Mouse (Mus musculus): ENCODE measurements around the gene Scn9a. TPM values are rescaled to one million over a fixed set of nuclear protein-coding genes. Genes with fewer than 3 reads are reported as not detected.

Scn9a gene
- polyA plus RNA-seq, 1 experiment from 2014 or later = 2.9 TPM

DNA sequence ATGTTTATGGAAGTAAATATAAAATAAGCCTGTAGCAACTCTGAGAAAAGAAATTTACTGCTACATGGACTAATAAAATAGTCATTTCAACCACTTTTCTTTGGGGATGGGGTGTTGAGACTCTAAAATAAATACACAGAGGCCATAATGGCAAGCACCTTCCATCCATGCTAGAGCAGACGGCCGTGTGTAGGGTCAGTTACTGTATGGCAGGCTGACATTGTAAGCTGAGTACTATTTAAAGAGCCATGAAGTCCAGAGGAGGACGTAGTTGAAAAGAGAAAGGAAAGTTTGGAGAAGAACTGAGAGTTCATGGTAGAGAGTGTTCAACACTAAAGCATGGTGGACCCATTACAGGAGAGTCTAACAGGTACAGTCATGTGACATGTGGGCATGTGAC is 86.5 kb downstream of the Scn9a start:
- WGBS = 81% methylated on average over 3 of the region's 3 CpGs

DNA sequence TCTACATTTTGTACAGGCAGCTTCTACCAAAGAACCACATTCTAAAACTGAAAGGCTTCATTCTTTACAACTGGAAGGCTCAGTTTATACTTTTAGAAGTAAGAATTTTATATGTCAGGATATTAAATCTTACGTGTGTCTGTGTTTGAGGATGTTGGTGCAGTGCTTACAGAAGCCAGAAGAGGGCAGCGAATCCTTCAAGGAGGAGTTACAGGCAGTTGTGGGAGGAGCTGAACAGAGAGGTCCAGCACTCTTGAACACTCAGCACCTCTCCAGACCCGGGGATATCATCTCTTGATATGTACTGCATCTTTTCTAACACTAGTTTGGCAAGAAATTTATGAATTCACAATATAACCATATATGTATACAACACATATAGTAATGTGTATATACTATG is 114.8 kb downstream of the Scn9a start:
- no peaks in the 10 kb centered on the region for H3K36me3 ChIP-seq
- H3K9me3 ChIP-seq (replicated peaks) = no peaks in the 10 kb centered on the region
- no peak overlapping the region for H3K9ac ChIP-seq
- H3K4me2 ChIP-seq (replicated peaks) = no peak overlapping the region
- no peak overlapping the region for H3K4me3 ChIP-seq (replicated peaks)
- no peaks in the 10 kb centered on the region for H3K27me3 ChIP-seq
- H3K27ac ChIP-seq (replicated peaks) = no peak overlapping the region
- no peaks in the 10 kb centered on the region for H3K4me1 ChIP-seq
- WGBS = 59% methylated on average over 3 of the region's 3 CpGs
- no peak for ATAC-seq (ENCODE audit: insufficient number of reproducible peaks, low FRiP score, low TSS enrichment, low read depth)

More for the DNA sequence above, 86.5 kb downstream of the Scn9a start:
- Histone ChIP-seq H3K4me1 (no peaks in the 10 kb centered on the region), H3K9ac (no peak overlapping the region), H3K27ac (replicated peaks) (no peak overlapping the region), H3K9me3 (replicated peaks) (no peaks in the 10 kb centered on the region), H3K4me3 (replicated peaks) (no peak overlapping the region), H3K36me3 (no peaks in the 10 kb centered on the region), H3K27me3 (no peaks in the 10 kb centered on the region), H3K4me2 (replicated peaks) (no peak overlapping the region)
- no peak for ATAC-seq (ENCODE audit: insufficient number of reproducible peaks, low FRiP score, low TSS enrichment, low read depth)

DNA sequence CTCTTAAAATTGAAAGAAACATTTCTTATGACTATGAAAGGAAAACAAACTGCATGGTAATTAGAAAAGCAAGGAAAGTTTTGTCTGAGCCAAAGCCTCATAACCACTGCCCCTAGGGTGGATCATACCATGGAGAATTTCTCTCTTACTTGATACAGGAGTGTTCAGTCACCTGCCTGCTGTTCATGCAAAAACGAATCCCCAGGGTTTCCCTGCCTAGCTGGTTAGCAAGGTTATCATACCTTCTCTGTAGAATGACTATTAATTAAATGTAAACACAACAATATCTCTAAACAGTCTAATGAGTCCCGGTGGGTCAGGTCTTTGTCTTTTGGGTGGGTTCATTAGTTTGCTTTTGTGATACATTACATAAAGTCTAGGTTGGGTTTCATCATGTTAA is 123.3 kb downstream of the Scn9a start:
- Histone ChIP-seq H3K27me3 (no peaks in the 10 kb centered on the region), H3K9me3 (replicated peaks) (no peaks in the 10 kb centered on the region), H3K4me2 (replicated peaks) (no peak overlapping the region), H3K4me3 (replicated peaks) (no peak overlapping the region), H3K9ac (no peak overlapping the region), H3K4me1 (no peaks in the 10 kb centered on the region), H3K36me3 (no peaks in the 10 kb centered on the region), H3K27ac (replicated peaks) (no peak overlapping the region)
- ATAC-seq (ENCODE audit: insufficient number of reproducible peaks, low FRiP score, low TSS enrichment, low read depth) = peak; percentile 39; the same call in 1 of the 2 replicates
- WGBS = 65% methylated on average over 2 of the region's 2 CpGs

DNA sequence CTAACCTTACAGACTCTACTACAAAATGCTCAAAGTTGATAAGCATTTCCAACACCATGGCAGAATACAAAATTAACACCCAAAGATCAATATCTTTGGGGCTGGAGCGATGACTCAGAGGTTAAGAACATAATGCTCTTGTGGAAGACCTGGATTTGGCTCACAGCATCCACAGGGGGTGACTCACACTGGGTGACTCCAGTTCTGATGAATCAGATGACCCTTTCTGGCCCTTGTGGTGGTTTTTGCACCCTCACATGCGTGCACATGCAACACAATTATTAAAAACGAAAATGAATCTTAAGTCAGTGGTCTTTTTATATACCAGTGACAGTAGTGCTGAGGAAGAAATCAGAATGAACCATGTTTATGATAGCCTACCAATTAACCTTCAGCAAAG is 126.7 kb downstream of the Scn9a start:
- H3K4me3 ChIP-seq (replicated peaks) = no peak overlapping the region
- H3K36me3 ChIP-seq = no peaks in the 10 kb centered on the region
- 78% methylated on average over 3 of the region's 3 CpGs for WGBS
- H3K9me3 ChIP-seq (replicated peaks) = no peaks in the 10 kb centered on the region
- H3K9ac ChIP-seq = no peak overlapping the region
- no peaks in the 10 kb centered on the region for H3K4me1 ChIP-seq
- no peak overlapping the region for H3K4me2 ChIP-seq (replicated peaks)
- ATAC-seq (ENCODE audit: insufficient number of reproducible peaks, low FRiP score, low TSS enrichment, low read depth) = no peak
- H3K27ac ChIP-seq (replicated peaks) = no peak overlapping the region
- no peaks in the 10 kb centered on the region for H3K27me3 ChIP-seq

DNA sequence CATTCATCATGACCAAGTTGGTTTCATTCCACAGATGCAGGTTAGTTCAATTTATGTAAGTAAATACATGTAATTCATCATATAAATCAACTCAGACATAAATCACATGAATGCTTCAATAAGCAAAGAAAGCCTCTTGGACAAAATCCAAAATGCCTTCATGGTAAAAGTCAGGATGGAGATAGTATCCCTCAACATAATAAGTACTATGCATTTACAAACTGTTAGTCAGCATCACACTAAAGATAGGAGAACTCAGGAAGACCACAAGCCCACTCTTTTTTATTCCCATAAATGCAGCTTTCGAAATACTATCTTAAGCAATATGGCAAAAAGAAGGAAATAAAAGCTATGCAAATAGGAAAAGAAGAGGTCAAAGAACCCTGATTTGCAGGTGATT is 127.1 kb downstream of the Scn9a start:
- H3K4me1 ChIP-seq = no peaks in the 10 kb centered on the region
- H3K36me3 ChIP-seq = no peaks in the 10 kb centered on the region
- ATAC-seq (ENCODE audit: insufficient number of reproducible peaks, low FRiP score, low TSS enrichment, low read depth) = no peak
- H3K27me3 ChIP-seq = no peaks in the 10 kb centered on the region
- no peak overlapping the region for H3K9ac ChIP-seq
- H3K9me3 ChIP-seq (replicated peaks) = no peaks in the 10 kb centered on the region
- no peak overlapping the region for H3K27ac ChIP-seq (replicated peaks)
- no peak overlapping the region for H3K4me3 ChIP-seq (replicated peaks)
- H3K4me2 ChIP-seq (replicated peaks) = no peak overlapping the region
- WGBS = 83% methylated on average over 1 of the region's 1 CpGs

DNA sequence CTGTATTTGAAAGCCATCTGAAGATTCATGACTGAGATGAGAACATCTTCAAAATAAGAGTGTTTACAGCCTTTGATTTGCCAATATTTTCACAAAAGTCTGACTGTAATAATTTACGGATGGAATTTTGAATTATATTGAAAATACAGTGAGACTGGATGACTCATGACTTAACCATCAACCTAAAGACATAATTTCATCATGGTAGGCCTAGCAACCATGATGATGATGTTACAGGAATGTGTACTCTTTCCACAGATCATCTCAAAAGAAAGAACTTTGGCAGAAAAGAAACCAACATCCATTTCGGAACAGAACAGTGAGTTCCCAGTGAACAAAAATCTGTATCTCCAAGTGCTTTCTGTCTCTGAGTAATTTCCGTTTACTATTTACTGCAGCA is 132.6 kb downstream of the Scn9a start:
- H3K4me2 ChIP-seq (replicated peaks) = no peak overlapping the region
- H3K27me3 ChIP-seq = no peaks in the 10 kb centered on the region
- no peaks in the 10 kb centered on the region for H3K9me3 ChIP-seq (replicated peaks)
- 82% methylated on average over 3 of the region's 3 CpGs for WGBS
- H3K9ac ChIP-seq = no peak overlapping the region
- H3K4me3 ChIP-seq (replicated peaks) = no peak overlapping the region
- no peak overlapping the region for H3K27ac ChIP-seq (replicated peaks)
- no peaks in the 10 kb centered on the region for H3K36me3 ChIP-seq
- no peak for ATAC-seq (ENCODE audit: insufficient number of reproducible peaks, low FRiP score, low TSS enrichment, low read depth)
- H3K4me1 ChIP-seq = no peaks in the 10 kb centered on the region

DNA sequence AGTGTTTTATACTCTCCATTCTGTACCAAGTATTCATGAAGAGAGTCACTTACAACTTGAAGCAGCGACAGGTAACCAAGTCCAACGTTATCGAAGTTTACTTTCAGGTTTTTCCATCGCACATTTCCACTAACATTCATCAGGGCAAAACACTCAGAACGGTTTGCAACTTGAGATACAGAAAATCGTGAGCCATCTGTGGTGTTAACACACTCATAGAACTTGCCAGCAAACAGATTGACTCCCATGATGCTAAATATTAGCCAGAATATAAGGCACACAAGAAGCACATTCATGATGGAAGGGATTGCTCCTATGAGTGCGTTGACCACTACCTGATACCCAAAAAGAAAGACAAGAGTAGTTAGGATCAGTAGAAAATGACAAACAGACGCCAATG is 140.2 kb downstream of the Scn9a start:
- no peak overlapping the region for H3K4me3 ChIP-seq (replicated peaks)
- no peak overlapping the region for H3K27ac ChIP-seq (replicated peaks)
- no peak overlapping the region for H3K9ac ChIP-seq
- no peak for ATAC-seq (ENCODE audit: insufficient number of reproducible peaks, low FRiP score, low TSS enrichment, low read depth)
- H3K4me2 ChIP-seq (replicated peaks) = no peak overlapping the region
- no peaks in the 10 kb centered on the region for H3K4me1 ChIP-seq
- H3K9me3 ChIP-seq (replicated peaks) = no peaks in the 10 kb centered on the region
- H3K27me3 ChIP-seq = no peaks in the 10 kb centered on the region
- WGBS = 88% methylated on average over 8 of the region's 8 CpGs
- H3K36me3 ChIP-seq = no peaks in the 10 kb centered on the region

DNA sequence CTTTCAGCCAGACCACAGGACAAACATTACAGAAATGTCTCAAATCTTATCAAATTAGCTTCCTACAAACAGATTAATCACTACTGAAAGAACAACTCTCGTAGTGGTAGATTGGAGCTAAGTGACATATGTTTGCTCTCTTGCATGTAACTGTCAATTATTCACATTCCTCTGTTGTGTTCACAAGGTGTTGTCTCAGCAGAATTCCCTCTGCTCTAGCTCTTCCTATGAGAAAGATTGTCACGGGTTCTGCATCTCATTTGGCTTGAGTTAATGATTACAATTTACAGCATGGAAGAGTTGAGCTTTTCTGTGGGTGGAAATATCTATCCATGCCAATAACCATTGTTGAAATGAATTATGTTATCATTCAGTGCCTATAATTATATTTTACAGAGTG is 156.4 kb downstream of the Scn9a start:
- no peaks in the 10 kb centered on the region for H3K27me3 ChIP-seq
- no peak overlapping the region for H3K9ac ChIP-seq
- WGBS = 60% methylated on average over 2 of the region's 2 CpGs
- ATAC-seq (ENCODE audit: insufficient number of reproducible peaks, low FRiP score, low TSS enrichment, low read depth) = no peak
- no peak overlapping the region for H3K27ac ChIP-seq (replicated peaks)
- H3K4me3 ChIP-seq (replicated peaks) = no peak overlapping the region
- no peak overlapping the region for H3K4me2 ChIP-seq (replicated peaks)
- H3K9me3 ChIP-seq (replicated peaks) = no peaks in the 10 kb centered on the region
- no peaks in the 10 kb centered on the region for H3K36me3 ChIP-seq
- no peaks in the 10 kb centered on the region for H3K4me1 ChIP-seq

DNA sequence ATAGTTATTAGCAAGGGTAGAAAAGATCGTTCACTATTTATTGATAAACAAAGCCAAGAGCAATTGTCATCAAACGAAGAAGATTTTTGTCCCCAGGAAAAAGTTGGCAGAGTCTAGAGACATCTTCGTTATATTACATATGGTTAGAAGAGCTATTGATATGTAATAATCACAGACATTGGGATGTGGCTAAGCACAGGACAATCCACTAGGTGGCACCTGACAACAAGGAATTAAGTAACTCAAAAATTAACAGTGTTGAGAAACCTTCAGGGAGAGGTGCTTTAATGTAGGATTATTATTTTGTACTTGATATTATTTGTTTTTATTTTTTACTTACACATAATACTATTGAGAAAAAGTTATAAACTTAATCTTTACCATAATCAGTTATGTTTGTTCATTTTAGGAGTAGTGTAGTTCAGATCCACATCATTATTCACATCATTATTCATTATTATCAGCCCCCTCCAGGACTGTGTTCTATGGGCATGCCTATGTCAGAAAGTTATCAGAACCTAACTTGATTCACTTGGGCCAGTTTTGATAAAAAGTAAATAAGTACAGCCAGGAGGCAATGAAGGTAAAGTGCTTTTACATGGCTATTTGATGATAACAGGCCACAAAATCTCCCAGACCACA is 161.5 kb downstream of the Scn9a start:
- Histone ChIP-seq H3K4me3 (replicated peaks) (no peak overlapping the region), H3K27me3 (no peaks in the 10 kb centered on the region), H3K4me1 (no peaks in the 10 kb centered on the region), H3K36me3 (no peaks in the 10 kb centered on the region), H3K27ac (replicated peaks) (no peak overlapping the region), H3K4me2 (replicated peaks) (no peak overlapping the region), H3K9ac (no peak overlapping the region), H3K9me3 (replicated peaks) (no peaks in the 10 kb centered on the region)
- ATAC-seq (ENCODE audit: insufficient number of reproducible peaks, low FRiP score, low TSS enrichment, low read depth) = no peak
- 54% methylated on average over 3 of the region's 3 CpGs for WGBS

DNA sequence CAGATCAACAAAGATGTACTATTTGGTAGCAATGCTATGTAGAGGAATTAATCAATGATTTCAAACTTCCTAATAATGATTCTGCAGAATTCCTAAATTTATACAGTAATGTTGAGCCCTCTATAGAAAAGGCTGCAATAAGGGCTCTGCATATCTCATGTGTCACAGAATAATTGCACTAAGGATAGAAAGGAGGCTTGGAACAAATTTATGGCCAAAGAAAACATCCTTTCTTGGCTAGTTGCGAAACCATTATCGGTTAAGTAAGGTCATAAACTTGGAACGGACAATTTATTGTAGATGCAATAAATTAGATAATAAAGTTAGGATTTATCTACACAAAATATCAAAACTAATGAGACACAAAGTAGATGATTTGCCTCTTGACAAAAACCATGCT is 169.3 kb downstream of the Scn9a start:
- H3K9ac ChIP-seq = no peak overlapping the region
- no peaks in the 10 kb centered on the region for H3K9me3 ChIP-seq (replicated peaks)
- H3K4me2 ChIP-seq (replicated peaks) = no peak overlapping the region
- no peak overlapping the region for H3K4me3 ChIP-seq (replicated peaks)
- WGBS = 84% methylated on average over 3 of the region's 3 CpGs
- no peaks in the 10 kb centered on the region for H3K27me3 ChIP-seq
- no peaks in the 10 kb centered on the region for H3K4me1 ChIP-seq
- no peak for ATAC-seq (ENCODE audit: insufficient number of reproducible peaks, low FRiP score, low TSS enrichment, low read depth)
- no peak overlapping the region for H3K27ac ChIP-seq (replicated peaks)
- H3K36me3 ChIP-seq = no peaks in the 10 kb centered on the region

DNA sequence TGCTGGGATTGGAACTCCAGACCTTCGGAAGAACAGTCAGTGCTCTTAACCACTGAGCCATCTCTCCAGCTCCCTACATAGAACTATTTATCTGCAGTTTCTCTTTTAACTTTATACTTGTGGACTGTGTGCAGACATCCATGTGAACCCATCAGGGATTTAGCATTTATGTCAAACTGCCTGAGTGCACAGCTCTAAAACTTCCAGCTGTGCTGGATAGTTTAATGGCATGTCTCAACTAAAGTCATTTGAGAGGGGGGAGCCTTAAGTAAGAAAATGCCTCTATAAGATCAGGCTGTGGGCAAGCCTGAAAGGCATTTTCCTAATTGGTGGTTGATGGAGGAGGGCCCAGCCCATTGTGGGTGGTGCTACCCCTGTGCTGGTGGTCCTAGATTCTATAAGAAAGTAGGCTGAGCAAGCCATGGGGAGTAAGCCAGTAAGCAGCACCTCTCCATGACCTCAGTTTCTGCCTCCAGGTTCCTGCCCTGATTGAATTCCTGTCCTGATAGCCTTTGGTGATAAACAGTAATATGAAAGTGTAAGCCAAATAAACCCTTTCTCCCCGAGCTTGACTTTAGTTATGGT is 169.8 kb downstream of the Scn9a start:
- 75% methylated on average over 2 of the region's 2 CpGs for WGBS
- Histone ChIP-seq H3K27ac (replicated peaks) (no peak overlapping the region), H3K4me2 (replicated peaks) (no peak overlapping the region), H3K9ac (no peak overlapping the region), H3K9me3 (replicated peaks) (no peaks in the 10 kb centered on the region), H3K36me3 (no peaks in the 10 kb centered on the region), H3K4me1 (no peaks in the 10 kb centered on the region), H3K4me3 (replicated peaks) (no peak overlapping the region), H3K27me3 (no peaks in the 10 kb centered on the region)
- no peak for ATAC-seq (ENCODE audit: insufficient number of reproducible peaks, low FRiP score, low TSS enrichment, low read depth)

DNA sequence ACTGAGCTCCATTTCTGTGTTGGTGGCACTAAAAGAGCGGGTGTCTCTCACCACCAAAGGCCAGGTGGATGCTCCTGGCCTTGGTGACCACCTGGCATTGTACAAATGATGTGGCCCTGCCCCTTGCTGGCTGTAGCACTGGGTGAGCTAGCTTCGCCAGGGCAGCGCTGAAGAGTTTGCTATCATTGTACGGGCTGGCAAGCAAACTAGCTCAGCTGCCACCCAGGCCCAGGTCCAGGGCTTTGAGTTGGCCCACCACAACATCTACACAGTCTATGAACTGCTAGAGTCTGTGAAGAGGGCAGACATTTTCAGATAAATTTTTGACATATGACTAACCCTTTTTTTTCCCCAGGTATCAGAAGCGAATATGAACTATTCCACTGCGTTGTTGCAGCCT is 170.8 kb downstream of the Scn9a start:
- Histone ChIP-seq H3K9ac (no peak overlapping the region), H3K36me3 (no peaks in the 10 kb centered on the region), H3K4me3 (replicated peaks) (no peak overlapping the region), H3K27ac (replicated peaks) (no peak overlapping the region), H3K27me3 (no peaks in the 10 kb centered on the region), H3K4me1 (no peaks in the 10 kb centered on the region), H3K9me3 (replicated peaks) (no peaks in the 10 kb centered on the region), H3K4me2 (replicated peaks) (no peak overlapping the region)
- 89% methylated on average over 6 of the region's 6 CpGs for WGBS
- ATAC-seq (ENCODE audit: insufficient number of reproducible peaks, low FRiP score, low TSS enrichment, low read depth) = 0 out of 2 replicates have a peak, but pooled peaks have one; percentile 19
